Mouse (Mus musculus) heart, embryonic 12.5 days (tissue): ENCODE data around the gene Tubb1. TPM values are rescaled to one million over a fixed set of nuclear protein-coding genes. Genes with fewer than 3 reads are reported as not detected.

ENCODE experiments used
- ATAC-seq: fragments of 200-750 bp; cut with Nextera tagmentation; 2 replicates; pipeline ENCODE4 v1.8.0; 2017; ENCODE audit warnings: moderate TSS enrichment, moderate library complexity; ENCODE audit not compliant: insufficient number of reproducible peaks, low FRiP score
- H3K27ac ChIP-seq: fragments of 300-500 bp; sonication (generic); 2 replicates; pipeline ENCODE4 v1.5.1; 2016; ENCODE audit warnings: mild to moderate bottlenecking, moderate library complexity; ENCODE audit not compliant: poor library complexity, severe bottlenecking
- H3K27me3 ChIP-seq: fragments of 300-500 bp; sonication (generic); replicated peaks from 2 replicates; pipeline ENCODE4 v1.6.1; 2016; ENCODE audit warnings: mild to moderate bottlenecking, moderate library complexity
- H3K36me3 ChIP-seq: fragments of 300-500 bp; sonication (generic); 2 replicates; pipeline ENCODE4 v1.6.1; 2016; ENCODE audit warnings: mild to moderate bottlenecking, moderate library complexity
- H3K4me1 ChIP-seq: fragments of 300-500 bp; sonication (generic); replicated peaks from 2 replicates; pipeline ENCODE4 v1.6.1; 2016; ENCODE audit warnings: mild to moderate bottlenecking
- H3K4me2 ChIP-seq: fragments of 300-500 bp; sonication (generic); 2 replicates; pipeline ENCODE4 v1.6.1; 2016; ENCODE audit warnings: mild to moderate bottlenecking, moderate library complexity
- H3K4me3 ChIP-seq: fragments of 300-500 bp; sonication (generic); 2 replicates; pipeline ENCODE4 v1.5.1; 2016; ENCODE audit warnings: mild to moderate bottlenecking
- H3K9ac ChIP-seq: fragments of 300-500 bp; sonication (generic); 2 replicates; pipeline ENCODE4 v1.6.1; 2016; ENCODE audit warnings: mild to moderate bottlenecking, moderate library complexity
- H3K9me3 ChIP-seq: fragments of 300-500 bp; sonication (generic); replicated peaks from 2 replicates; pipeline ENCODE4 v1.6.1; 2016; ENCODE audit warnings: mild to moderate bottlenecking, moderate library complexity
- WGBS: fragments of 180-500 bp; shearing (Covaris S2); methylation state at CpG from one replicate; pipeline ENCODE4 v1.1.7; 2016; 5-methylcytosine and 5-hydroxymethylcytosine counted together
- polyA plus RNA-seq: library from polyadenylated mRNA; unstranded; fragments of >200 nt; fragmentation: Nextera tagmentation; extraction: Ambion mirVana; gene quantifications from 2 replicates; pipeline ENCODE4 v1.2.1, GENCODE M21; 2016

Gene Tubb1
- polyA plus RNA-seq, 1 experiment from 2014 or later: 7.5 TPM

- Histone ChIP-seq H3K4me3 (no peak overlapping the region), H3K4me2 (peak overlapping the region; percentile 74), H3K4me1 (peaks cover 27% of the 10 kb centered on the region), H3K9me3 (no peaks in the 10 kb centered on the region), H3K9ac (no peak overlapping the region), H3K27ac (no peak overlapping the region), H3K27me3 (no peaks in the 10 kb centered on the region), H3K36me3 (peaks cover 35% of the 10 kb centered on the region)
- WGBS: 82% methylated on average over 7 of the region's 7 CpGs
- ATAC-seq: no peak
Measured at GRCm38 (mm10) chr2:174470786-174471405, 20.4 kb downstream of the Tubb1 start.

DNA sequence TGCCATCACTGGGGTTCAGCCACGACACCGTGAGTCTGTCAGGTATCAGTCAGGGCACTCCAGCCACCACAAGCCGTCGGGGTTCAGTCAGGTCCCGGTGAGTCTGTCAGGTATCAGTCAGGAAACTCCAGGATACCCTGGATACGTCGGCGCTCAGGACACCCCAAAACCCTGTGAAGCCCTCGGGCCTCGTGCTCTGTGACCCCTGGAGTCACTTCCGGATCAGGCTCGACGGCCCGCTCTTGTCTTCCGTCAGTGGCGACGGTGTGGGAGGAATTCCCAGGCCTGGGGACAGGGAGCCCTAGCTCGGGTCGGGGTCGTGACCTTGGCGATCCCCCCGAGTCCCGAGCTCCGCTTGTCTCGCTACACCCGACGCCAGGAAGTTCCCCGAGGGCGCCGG, 21.9 kb downstream of the Tubb1 start:
- Histone ChIP-seq H3K27me3 (no peaks in the 10 kb centered on the region), H3K9me3 (no peaks in the 10 kb centered on the region), H3K27ac (peak overlapping the region; percentile 73), H3K36me3 (peaks cover 22% of the 10 kb centered on the region), H3K9ac (peak overlapping the region; percentile 87), H3K4me3 (peak overlapping the region; percentile 71), H3K4me1 (peaks cover 27% of the 10 kb centered on the region), H3K4me2 (peak overlapping the region; percentile 74)
- 5% methylated on average over 30 of the region's 30 CpGs for WGBS
- peak; percentile 41 for ATAC-seq

GRCm38 (mm10) chr2:174472818-174473549, 22.5 kb downstream of the Tubb1 start, which contains the start of gene Prelid3b:
Gene Prelid3b, minus strand, starts transcription at chr2:174473081.
- peak; percentile 98 for ATAC-seq
- H3K36me3 ChIP-seq: peaks cover 17% of the 10 kb centered on the region
- H3K4me3 ChIP-seq: peak within 1 kb of the TSS; percentile 71
- no peaks in the 10 kb centered on the region for H3K27me3 ChIP-seq
- no peaks in the 10 kb centered on the region for H3K9me3 ChIP-seq
- peak within 1 kb of the TSS; percentile 73 for H3K27ac ChIP-seq
- under 1% methylated on average over 53 of the region's 53 CpGs for WGBS
- peak within 1 kb of the TSS; percentile 74 for H3K4me2 ChIP-seq
- H3K9ac ChIP-seq: peak within 1 kb of the TSS; percentile 87
- H3K4me1 ChIP-seq: peaks cover 27% of the 10 kb centered on the region

GRCm38 (mm10) chr2:174473550-174473927, 23.0 kb downstream of the Tubb1 start:
- 75% methylated on average over 5 of the region's 5 CpGs for WGBS
- Histone ChIP-seq H3K9me3 (no peaks in the 10 kb centered on the region), H3K27ac (no peak overlapping the region), H3K27me3 (no peaks in the 10 kb centered on the region), H3K9ac (peak overlapping the region; percentile 60; the same call in 1 of the 2 replicates), H3K4me1 (peaks cover 27% of the 10 kb centered on the region), H3K4me2 (peak overlapping the region; percentile 74), H3K4me3 (peak overlapping the region; percentile 71), H3K36me3 (peaks cover 12% of the 10 kb centered on the region)
- no peak for ATAC-seq

DNA sequence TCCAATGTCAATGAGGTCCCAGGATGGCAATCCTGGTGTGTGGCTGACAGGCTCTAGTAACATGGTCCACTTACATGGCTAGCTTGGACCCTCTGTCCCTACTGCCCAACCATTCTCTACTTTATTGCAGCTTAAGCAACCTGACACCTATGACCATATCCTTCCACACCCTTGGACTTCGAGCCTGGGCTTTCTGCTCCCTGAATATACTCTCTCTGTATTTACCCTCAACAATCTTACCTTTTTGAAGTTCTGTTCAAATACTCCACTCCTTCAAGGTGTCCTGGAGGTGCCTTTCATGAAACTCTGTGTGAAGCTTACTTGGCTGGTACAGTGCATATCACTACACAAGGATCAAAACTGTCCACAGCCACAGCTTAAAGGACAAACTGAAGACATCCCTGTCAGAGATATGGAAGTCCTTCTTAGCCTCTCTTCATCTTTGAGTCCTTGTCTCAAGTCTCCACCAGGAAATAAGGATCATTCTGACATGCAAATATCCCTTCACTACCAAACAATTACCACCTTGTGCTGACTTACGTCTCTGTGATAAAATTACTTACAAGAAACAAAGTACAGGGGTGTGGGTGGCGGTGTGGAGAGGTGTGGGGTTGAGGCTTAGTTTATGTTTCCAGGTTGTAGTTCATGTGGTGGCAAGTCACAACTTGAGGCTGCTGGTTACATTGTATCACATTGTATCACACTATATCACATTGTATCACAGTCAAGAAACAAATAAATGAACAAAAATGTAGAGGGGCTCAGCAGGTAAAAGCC, 27.2 kb downstream of the Tubb1 start:
- no peaks in the 10 kb centered on the region for H3K27me3 ChIP-seq
- no peaks in the 10 kb centered on the region for H3K4me1 ChIP-seq
- WGBS: 71% methylated on average over 3 of the region's 3 CpGs
- H3K4me3 ChIP-seq: no peak overlapping the region
- H3K9me3 ChIP-seq: no peaks in the 10 kb centered on the region
- no peak overlapping the region for H3K4me2 ChIP-seq
- no peak overlapping the region for H3K27ac ChIP-seq
- no peaks in the 10 kb centered on the region for H3K36me3 ChIP-seq
- no peak for ATAC-seq
- no peak overlapping the region for H3K9ac ChIP-seq

DNA sequence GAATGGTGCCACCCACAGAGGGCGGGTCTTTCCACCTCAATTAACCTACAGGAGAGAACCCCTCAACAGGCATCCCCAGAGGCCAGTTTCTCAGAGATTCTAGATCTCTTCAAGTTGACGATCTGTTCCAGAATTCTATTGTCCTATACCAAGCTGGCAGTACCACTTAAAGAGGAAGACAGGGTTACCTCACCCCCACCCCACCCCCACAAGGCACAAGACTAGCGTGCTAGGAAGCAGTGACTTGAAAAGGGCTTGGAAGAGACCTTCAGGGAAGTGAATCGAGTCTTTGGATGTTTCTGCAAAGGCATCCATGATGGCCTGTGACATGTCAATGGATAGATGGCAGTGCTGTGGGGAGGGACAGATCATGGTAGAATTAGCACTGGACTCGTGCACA, 28.3 kb downstream of the Tubb1 start:
- no peaks in the 10 kb centered on the region for H3K4me1 ChIP-seq
- WGBS: 73% methylated on average over 5 of the region's 5 CpGs
- no peak overlapping the region for H3K4me3 ChIP-seq
- no peak overlapping the region for H3K27ac ChIP-seq
- no peaks in the 10 kb centered on the region for H3K36me3 ChIP-seq
- H3K9me3 ChIP-seq: no peaks in the 10 kb centered on the region
- no peak overlapping the region for H3K9ac ChIP-seq
- no peak for ATAC-seq
- no peaks in the 10 kb centered on the region for H3K27me3 ChIP-seq
- H3K4me2 ChIP-seq: no peak overlapping the region

- H3K9me3 ChIP-seq: no peaks in the 10 kb centered on the region
- no peaks in the 10 kb centered on the region for H3K4me1 ChIP-seq
- no peaks in the 10 kb centered on the region for H3K36me3 ChIP-seq
- no peak for ATAC-seq
- H3K27me3 ChIP-seq: no peaks in the 10 kb centered on the region; the same call in 1 of the 2 replicates
- H3K27ac ChIP-seq: no peak overlapping the region
- H3K4me2 ChIP-seq: no peak overlapping the region
- 72% methylated on average over 5 of the region's 5 CpGs for WGBS
- no peak overlapping the region for H3K9ac ChIP-seq
- H3K4me3 ChIP-seq: no peak overlapping the region
Measured at GRCm38 (mm10) chr2:174487005-174487404, 36.5 kb downstream of the Tubb1 start.

- H3K27ac ChIP-seq: no peak overlapping the region
- no peaks in the 10 kb centered on the region for H3K4me1 ChIP-seq
- H3K36me3 ChIP-seq: no peaks in the 10 kb centered on the region
- H3K9ac ChIP-seq: no peak overlapping the region
- WGBS: 68% methylated on average over 2 of the region's 2 CpGs
- no peak overlapping the region for H3K4me3 ChIP-seq
- H3K4me2 ChIP-seq: no peak overlapping the region
- peaks cover 8% of the 10 kb centered on the region; the same call in 1 of the 2 replicates for H3K9me3 ChIP-seq
- no peaks in the 10 kb centered on the region; the same call in 1 of the 2 replicates for H3K27me3 ChIP-seq
- no peak for ATAC-seq
Measured at GRCm38 (mm10) chr2:174492858-174493257, 42.4 kb downstream of the Tubb1 start.

DNA sequence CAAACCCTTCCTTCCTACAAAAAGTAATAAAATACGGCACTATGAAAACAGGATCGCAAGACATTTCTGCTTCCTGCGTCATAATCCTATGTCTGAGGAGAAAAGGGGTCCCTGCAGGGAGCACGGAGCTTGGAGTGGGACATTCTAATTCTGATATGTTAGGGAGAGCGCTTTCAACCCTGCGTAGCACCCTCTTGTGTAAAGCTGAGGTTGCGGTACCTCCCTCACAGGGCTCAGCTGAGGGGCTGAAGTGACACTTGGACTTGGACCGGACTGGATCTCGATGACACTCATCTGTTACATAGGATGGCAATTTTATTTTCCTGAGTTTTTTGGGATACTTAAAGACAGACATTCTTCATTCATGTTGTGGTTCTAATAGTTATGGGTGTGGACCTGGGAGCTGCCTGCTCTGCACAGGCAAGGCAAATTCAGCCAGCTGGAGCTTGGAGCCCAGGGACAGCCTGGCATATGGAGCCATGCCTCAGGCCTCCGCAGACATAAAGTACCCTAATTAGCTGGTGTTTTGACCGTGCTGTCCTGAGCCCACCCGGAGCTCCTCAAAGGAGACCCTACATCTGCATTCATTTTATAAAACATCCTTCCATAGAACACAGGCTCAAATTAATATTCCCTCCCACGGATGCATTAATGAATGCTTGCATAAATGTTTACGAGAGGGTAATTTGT, 50.5 kb downstream of the Tubb1 start:
- Histone ChIP-seq H3K4me1 (peaks cover 7% of the 10 kb centered on the region; the same call in 1 of the 2 replicates), H3K4me3 (no peak overlapping the region), H3K9ac (no peak overlapping the region), H3K9me3 (peaks cover 3% of the 10 kb centered on the region; the same call in 1 of the 2 replicates), H3K36me3 (no peaks in the 10 kb centered on the region), H3K4me2 (no peak overlapping the region), H3K27me3 (no peaks in the 10 kb centered on the region), H3K27ac (no peak overlapping the region)
- WGBS: 84% methylated on average over 14 of the region's 14 CpGs
- ATAC-seq: no peak

GRCm38 (mm10) chr2:174501517-174501916, 51.0 kb downstream of the Tubb1 start:
- Histone ChIP-seq H3K9ac (no peak overlapping the region), H3K4me2 (no peak overlapping the region), H3K36me3 (no peaks in the 10 kb centered on the region), H3K9me3 (0 out of 2 replicates have a peak, but pooled peaks cover under 1% of the 10 kb centered on the region), H3K4me1 (peaks cover 7% of the 10 kb centered on the region; the same call in 1 of the 2 replicates), H3K27ac (no peak overlapping the region), H3K27me3 (no peaks in the 10 kb centered on the region), H3K4me3 (no peak overlapping the region)
- no peak for ATAC-seq
- 82% methylated on average over 8 of the region's 8 CpGs for WGBS
